Mouse (Mus musculus) naive thymus-derived CD4-positive, alpha-beta T cell, adult 5 months (primary cell): ENCODE measurements around the gene Rgs2. TPM values are rescaled to one million over a fixed set of nuclear protein-coding genes. Genes with fewer than 3 reads are reported as not detected.

Source experiments
- polyA plus RNA-seq: library from polyadenylated mRNA; unstranded; fragments of 100-300 nt; shearing (Covaris generic); gene quantifications from one replicate; pipeline ENCODE4 v1.2.1, GENCODE M21; 2017

Rgs2 gene
- polyA plus RNA-seq: 407 TPM

DNA sequence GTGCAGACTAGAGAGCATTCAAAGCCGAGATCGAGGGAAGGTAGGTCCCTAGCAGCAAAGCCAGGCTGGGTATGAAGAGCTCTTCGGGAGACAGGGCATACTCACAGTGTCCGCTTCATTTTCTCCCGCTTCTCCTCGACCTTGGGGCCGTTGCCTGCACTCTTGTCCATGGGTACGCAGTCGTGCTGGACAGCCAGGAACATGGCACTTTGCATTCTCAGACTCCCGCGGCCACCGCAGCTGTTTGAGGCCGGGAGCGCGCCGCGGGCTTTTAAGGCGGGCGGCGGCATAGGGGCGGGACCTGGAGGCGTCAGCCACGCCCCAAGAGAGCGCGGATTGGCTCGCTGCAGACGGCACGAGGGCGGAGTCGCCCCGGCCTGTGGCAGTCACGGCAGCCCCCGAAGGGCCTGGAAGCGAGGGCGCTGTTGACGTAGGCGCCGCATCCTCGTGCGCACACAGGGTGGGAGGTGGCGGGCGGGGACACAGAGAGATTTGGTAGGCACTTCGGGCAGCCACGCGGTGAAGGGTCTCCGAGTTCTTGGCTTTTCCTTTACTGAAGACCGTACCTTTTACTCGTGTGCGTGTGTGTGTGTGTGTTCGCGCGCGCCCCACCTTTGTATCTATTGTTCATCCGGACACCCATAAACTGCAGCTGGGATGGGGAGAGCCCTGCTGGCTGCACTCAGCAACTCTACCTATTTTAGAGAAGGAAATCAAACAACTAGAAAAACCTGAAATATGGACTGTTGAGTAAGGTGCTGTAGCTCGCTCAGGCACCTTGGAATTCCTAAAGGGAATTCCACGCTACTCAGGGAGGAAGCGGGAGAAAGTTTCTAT is at the start of gene Rgs2:
Rgs2 (minus strand) TSS at position 258 of the 837 bp plus-strand sequence.

Other genes with a start within 250 kb of the Rgs2 start
- gene Trove2, start 227.1 kb downstream of the Rgs2 start, polyA plus RNA-seq: 4.2 TPM
- 80.4 TPM for gene Uchl5, start 226.9 kb downstream of the Rgs2 start, polyA plus RNA-seq
- gene Rgs13, start 173.2 kb upstream of the Rgs2 start, polyA plus RNA-seq: not detected
- 125 TPM for gene Rgs1, start 245.1 kb upstream of the Rgs2 start, polyA plus RNA-seq